Mouse (Mus musculus): ENCODE results near the gene Cdk8.
A peak's percentile ranks its signal among the peaks of the same experiment; 100 is the strongest.

Gene Cdk8

DNA sequence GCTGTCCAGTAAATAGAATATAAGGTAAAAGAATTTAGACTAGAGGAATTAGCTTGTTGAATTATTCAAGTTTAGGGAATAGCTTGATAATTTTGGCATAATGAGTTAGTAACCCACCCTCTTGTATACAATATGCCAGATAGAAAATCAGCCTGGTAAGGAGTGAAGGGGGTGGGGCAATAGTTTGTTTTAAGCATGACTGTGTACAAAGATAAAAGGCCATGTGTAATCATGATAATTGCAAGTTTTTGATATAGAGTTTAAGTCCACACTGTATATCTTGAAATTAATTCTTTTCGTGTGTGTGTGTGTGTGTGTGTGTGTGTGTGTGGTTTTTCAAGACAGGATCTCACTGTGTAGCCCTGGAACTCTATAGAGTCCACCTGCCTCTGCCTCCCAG lies 3.3 kb downstream of the Cdk8 start:
- DNase-seq, result no peak

GRCm38 (mm10) chr5:146238274-146238673 lies 7.2 kb downstream of the Cdk8 start:
- no peak for DNase-seq

DNA sequence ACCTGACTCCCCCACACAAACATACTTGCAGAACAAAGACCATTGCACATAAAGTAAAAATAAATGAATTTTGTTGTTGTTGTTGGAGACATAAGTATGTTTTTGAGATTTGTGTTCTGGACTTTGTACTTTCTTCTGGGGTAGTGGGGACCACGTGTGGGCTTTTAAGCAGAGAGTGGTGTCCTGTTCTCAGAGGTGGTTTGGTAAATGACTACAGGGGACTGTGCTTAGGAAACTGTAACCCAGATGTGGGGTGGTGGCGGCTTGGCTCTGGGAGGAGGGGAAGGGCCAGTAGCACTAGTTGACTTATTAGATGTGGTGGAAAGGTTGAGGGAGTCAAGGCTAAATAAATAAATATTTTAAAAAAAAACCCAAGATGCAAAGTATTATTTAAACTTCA lies 9.7 kb downstream of the Cdk8 start:
- DNase-seq, result no peak

DNA sequence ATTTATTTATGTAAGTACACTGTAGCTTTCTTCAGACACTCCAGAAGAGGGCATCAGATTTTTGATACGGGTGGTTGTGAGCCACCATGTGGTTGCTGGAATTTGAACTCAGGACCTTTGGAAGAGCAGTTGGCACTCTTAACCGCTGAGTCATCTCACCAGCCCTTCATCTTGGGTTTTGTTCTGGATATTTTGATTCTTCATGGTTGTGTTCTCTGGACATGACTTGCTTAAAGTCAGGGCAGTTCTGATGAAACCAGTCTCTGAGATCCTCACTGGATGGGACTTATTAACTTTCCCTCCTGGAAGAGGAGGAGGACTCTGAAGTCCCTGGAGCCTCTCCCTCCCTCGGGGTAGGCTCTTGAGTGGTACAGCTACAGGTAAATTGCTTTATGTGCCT lies 10.2 kb downstream of the Cdk8 start:
- DNase-seq, result no peak

GRCm38 (mm10) chr5:146245193-146245592 lies 14.2 kb downstream of the Cdk8 start:
- no peak for DNase-seq

DNA sequence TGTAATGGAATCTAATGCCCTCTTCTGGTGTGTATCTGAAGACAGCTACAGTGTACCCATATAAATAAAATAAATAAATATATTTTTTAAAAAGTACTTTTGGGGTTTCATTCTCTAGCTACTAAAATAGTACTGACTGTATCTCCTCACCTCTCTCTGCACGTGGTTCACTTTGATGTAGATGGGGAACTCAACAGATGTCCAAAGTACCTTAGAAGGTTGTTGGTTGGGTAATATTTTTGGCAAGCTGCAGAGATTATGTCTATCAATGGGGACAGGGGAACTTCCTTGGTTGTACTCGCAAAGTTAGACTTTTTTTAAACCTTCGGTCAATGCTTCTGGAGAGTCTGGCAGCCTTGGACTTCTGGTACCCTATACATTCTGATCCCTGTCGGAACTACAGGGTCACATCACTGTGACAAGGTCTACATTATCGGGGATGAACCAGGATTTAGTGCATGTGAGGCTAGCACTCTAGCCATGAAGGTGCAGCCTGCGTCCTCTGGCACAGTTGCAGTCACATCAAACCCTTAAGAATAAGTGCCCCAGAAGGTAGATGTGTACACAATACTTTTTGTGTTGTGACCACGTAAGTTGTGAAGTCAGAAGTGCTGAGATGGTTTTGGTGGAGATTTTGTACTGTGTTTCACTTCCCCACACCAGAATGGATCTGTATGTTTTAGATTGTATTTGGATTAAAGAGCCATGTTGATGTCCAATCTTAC lies 14.8 kb downstream of the Cdk8 start:
- DNase-seq, result no peak

DNA sequence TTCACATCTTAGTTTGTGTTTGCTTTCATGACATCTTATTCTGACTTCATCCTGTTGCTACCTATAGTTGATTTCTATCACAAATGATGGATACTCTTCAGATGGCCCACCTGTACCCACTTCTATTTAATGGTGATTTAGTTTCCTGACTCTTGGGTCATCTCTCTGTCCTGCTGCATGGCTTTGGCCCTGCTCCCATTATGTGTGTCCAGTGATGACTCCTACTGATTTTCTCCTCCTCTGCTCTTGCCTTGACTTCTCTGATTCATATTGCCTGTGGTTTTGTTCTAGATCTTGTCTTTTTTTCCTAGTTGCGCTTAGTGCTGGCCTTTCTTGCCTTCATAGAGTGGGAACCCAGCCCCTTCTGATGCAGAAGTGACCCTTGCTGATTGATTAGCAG lies 15.4 kb downstream of the Cdk8 start:
- DNase-seq, result no peak

DNA sequence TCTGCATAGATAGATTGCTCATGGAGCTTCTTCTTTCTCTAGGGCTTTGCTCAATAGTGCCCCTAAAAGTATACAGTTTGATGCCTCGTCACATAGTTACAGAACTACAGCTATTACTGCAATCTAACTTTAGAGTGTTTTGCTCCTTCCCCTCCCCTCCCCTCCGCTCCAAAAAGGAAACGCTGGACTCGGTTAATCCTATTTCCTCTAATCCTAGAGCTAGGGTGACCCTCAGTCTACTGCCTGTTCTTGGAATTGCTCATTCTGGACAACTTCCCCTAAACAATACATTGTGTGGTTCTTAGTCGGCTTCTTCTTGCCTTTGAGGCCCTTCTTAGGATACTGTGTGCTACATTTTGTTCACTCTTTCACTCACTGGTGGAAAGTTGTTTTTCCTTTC lies 16.7 kb downstream of the Cdk8 start:
- no peak for DNase-seq

DNA sequence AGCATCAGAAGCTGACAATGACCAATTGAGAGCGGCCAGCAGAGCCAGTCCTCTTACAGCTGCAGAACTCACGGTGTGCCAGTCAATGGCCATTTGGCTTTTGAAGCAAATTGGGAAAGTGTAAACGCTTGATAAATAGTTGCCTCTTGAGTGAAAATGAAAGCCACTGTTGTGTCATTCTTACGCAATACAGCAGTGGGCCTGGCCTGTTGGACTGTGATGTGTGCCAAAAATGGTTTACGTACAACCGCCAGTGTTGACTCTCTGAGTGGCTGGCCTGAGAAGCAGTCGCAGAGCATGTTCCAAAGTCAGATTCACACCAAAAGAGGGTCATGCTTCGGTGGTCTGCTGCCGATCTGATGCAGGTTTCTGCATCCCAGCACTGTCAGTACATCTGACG lies 17.7 kb downstream of the Cdk8 start:
- DNase-seq, result no peak

DNA sequence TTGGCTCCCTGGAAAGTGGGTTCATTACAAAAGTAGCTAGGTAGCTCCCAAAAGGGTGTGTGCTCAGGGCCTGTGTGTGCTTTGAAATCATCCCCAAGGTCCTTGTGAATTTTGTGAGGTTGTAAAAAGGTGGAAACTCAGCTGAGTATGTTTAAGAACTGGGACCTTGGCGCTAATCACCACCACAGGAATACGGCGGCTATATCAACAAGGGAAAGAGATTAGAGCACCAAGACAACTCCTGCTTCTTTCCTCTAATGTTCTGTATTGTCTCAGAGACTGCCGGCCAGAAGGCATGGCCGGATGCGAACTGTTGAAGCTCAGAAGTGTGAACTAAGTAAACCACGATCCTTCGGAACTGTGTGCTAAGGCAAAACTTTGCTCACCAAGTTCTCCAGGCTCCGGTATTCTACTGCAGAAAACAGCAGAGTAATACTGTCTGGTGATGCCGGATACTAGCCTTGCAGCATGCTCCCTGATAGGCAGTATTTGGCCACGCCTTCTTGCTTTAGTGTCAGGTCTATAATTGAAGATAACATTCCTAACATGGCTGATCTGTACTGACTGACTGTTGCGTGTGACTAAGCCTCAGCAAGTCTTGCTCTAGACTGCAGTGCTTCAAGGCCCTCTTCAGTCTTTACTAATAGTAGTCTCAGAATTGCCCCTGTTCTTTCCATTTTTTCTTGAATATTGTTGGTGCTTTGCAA lies 19.5 kb downstream of the Cdk8 start:
- DNase-seq, result no peak

DNA sequence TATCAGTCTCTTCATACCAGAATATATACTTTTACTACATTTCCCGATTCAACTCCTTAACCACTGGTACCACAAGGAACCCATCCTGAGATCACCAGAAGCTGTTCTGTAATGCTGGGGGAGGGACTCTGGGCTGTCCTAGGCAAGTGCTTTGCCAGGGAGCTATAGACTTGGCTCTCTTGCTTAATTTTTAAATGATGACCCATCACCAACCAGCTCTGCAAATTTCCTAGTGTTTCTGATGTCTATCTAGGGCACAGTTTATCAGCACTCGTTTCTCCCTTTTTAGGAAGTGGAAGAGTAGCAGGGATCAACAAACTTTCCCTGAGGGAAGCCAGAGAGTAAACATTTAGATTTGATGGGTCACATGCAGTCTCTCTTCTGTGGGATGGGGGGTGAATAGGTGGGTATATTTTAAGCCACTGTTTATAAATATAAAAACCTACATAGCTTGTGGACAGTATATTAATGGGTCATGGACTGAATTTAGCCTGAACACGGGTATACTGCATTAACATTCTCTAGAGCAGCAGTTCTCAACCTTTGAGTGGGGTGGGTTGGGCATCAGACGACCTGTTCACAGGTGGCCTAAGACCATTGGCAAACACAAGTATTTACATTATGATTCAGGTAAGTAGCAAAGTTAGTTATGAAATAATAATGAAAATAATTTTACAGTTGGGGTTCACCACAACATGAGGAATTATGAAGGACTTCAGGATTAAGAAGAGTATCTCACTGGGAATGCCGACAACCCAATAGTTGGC lies 20.8 kb downstream of the Cdk8 start:
- no peak for DNase-seq

DNA sequence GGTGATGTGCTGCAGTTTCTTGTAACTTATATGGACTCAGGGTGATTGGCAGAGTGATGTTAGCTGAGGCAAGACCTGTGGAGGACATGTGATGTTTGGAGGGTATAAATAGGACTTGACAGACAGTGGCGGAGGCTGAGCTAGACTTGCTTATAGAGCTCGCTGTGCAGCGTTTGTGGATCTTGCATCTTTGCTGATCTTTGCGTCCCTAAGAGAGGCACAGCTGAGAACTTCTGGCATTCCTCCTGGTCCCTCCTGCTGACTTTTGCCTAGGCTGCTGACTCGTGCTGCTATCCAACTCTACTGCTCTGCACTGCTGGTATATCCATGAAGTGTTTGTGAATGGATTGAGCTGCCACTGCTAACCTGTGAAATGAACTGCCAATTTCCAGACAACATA lies 22.6 kb downstream of the Cdk8 start:
- DNase-seq, result peak; percentile 51

- DNase-seq, result no peak
These were observed 29.0 kb downstream of the Cdk8 start for GRCm38 (mm10) chr5:146260003-146260402.

GRCm38 (mm10) chr5:146265934-146266591 lies 35.0 kb downstream of the Cdk8 start:
- DNase-seq, result peak; percentile 60

GRCm38 (mm10) chr5:146267776-146268175 lies 36.7 kb downstream of the Cdk8 start:
- peak; percentile 35 for DNase-seq

DNA sequence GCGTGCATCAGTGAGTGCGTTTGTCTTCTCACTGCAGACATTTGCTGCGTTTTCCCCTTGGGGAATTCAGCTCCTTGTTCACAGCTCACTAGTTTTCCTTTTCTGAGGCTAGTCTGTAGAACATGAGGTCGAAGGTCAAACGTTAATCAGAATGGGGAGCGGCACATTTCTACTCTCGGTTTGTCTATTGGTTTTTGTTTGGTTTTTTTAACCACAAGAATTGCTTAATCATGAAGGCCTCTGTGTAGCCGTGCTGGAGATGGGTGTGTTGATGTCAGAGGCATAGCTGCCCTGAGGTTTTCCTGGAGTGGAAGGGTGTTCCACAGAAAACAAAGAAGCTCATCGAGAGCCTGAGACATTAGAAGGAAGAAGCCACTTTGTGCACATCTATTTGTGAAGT lies 39.6 kb downstream of the Cdk8 start:
- DNase-seq, result no peak

DNA sequence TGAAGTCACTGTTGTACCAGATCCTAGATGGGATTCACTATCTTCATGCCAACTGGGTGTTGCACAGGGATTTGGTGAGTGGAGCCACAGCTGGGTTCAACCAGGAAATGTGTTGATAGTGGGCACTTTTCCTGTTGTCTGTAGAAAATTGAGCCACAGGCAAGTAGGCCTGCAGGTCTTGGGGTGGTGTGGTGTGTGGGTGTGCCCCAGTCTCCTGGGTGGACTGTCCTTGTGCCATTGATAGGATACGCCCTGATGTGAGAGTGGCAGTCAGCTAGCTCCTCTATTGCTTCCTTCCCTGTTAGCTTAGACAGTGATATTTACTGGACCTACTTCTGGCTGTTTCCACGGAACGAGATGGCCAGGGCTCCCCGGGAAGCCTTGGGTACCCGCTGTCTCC lies 40.6 kb downstream of the Cdk8 start:
- no peak for DNase-seq

DNA sequence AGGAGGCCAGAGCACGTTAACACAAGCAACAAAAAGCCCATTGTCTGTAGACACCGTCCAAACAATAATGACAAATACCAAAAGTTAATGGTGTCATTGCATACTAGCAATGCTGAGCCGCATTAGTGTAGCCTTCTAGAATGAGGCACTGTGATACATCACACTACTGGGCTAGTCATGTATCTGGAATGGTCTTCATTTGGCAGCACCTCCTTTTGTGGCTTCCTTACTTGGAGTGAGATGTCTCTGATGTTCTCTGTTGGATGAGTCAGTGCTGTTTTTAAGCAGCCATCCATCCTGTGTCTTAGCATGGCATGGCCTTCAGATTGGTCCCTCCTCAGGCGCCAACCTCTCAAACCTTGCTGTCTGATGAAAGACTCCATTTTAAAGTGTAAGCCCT lies 42.1 kb downstream of the Cdk8 start:
- DNase-seq, result no peak

- no peak for DNase-seq
These were observed 43.5 kb downstream of the Cdk8 start for GRCm38 (mm10) chr5:146274420-146275045.

- DNase-seq, result no peak
These were observed 46.5 kb downstream of the Cdk8 start for GRCm38 (mm10) chr5:146277513-146277912.

- DNase-seq, result no peak
These were observed 49.0 kb downstream of the Cdk8 start for GRCm38 (mm10) chr5:146280012-146280411.

- no peak for DNase-seq
These were observed 50.3 kb downstream of the Cdk8 start for GRCm38 (mm10) chr5:146281241-146281818.
